Mouse (Mus musculus): Measurements from ENCODE around the gene Adap2.

- no peak for TF ChIP-seq POLR2A (IDR thresholded peaks at IDR 0.05; ENCODE audit: low read depth, low read length)
- TF ChIP-seq CTCF (IDR thresholded peaks at IDR 0.05; ENCODE audit: extremely low read depth, insufficient read length, insufficient replicate concordance, low read depth, low read length) = no peak
These were observed 14.2 kb downstream of the Adap2 start for GRCm38 (mm10) chr11:80168121-80168520.

Measured in small intestine, adult 2 months (tissue).